Mouse (Mus musculus) CD4-positive, CD25-positive, alpha-beta regulatory T cell, adult 2 months (primary cell): Measurements from ENCODE around the gene Btg1.

ENCODE experiments used
- DNase-seq: peaks from one replicate; pipeline ENCODE4 v3.0.0-alpha.2; 2012; ENCODE audit warnings: low read depth, low spot score

Btg1 gene

GRCm38 (mm10) chr10:96609356-96610345, 7.2 kb upstream of the Btg1 start:
- peak; percentile 65 for DNase-seq

GRCm38 (mm10) chr10:96616001-96616708, 651 bp upstream of the Btg1 start:
- DNase-seq, result no peak

GRCm38 (mm10) chr10:96617221-96617950, 580 bp downstream of the Btg1 start:
- peak; percentile 85 for DNase-seq

DNA sequence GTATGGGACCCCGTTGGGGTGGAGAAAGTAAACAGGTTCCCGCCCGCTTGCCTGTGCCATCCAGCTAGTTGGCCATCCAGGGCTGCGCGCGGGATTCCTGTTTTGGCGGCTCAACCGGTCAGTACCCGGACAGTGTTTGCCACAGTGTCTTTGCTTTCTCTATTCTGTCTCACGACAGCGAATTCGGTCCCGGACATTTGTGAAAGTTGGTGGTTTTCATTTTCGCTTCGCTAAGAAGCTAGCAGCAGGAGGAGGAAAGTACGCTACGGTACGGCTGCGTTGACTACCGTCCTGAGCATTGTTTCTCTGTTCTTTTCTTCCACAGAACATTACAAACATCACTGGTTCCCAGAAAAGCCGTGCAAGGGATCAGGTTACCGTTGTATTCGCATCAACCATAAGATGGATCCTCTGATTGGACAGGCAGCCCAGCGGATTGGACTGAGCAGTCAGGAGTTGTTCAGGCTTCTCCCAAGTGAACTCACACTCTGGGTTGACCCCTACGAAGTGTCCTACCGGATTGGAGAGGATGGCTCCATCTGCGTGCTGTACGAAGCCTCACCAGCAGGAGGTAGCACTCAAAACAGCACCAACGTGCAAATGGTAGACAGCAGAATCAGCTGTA, 1.3 kb downstream of the Btg1 start:
- DNase-seq, result peak; percentile 83

GRCm38 (mm10) chr10:96619951-96620889, 3.4 kb downstream of the Btg1 start:
- peak; percentile 68 for DNase-seq

DNA sequence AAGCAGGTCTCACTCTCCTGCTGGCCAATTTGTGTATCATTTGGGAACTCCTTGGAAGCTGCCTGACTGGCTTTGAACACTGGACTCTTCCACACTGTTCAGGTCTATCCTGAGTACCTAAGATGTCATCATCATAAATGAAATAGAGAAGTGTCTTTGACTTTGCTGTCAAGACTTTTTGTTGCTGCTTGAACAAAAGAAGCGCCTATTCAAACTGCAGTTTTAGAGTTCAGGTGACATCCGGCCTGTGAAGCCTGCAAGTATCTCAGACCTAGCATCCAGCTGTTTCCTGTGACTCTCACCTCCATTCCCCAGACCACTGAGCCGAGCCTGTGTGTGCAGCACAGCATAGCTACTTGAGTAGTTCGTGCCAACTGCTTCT, 4.1 kb downstream of the Btg1 start:
- DNase-seq, result peak; percentile 86

DNA sequence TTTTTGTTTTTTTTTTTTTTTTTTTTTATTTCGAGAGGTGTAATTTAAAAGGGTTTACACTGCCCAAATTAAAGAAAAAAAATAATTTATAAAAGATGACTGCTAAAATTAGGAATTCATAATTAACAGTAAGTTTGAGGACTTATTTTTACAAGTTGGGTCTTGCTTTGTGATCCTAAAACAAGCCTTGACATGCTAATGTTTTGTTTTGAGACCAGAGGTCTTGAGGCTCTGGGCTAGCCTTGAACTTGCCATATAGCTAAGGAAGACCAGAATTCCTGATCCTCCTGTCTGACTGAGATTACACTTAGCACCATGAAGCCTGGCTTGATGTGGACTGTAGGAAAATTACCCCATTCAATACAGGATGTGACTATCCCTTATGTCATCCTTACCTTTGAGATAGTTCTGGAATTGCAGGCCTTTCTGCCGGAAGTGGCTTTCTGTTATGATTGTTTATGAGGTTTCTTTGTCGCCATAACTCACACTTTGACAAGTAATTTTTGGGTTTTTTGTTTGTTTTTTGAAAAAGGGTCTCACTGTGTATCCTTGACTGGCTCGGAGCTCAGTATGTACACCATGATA, 4.6 kb downstream of the Btg1 start:
- peak; percentile 72 for DNase-seq

DNA sequence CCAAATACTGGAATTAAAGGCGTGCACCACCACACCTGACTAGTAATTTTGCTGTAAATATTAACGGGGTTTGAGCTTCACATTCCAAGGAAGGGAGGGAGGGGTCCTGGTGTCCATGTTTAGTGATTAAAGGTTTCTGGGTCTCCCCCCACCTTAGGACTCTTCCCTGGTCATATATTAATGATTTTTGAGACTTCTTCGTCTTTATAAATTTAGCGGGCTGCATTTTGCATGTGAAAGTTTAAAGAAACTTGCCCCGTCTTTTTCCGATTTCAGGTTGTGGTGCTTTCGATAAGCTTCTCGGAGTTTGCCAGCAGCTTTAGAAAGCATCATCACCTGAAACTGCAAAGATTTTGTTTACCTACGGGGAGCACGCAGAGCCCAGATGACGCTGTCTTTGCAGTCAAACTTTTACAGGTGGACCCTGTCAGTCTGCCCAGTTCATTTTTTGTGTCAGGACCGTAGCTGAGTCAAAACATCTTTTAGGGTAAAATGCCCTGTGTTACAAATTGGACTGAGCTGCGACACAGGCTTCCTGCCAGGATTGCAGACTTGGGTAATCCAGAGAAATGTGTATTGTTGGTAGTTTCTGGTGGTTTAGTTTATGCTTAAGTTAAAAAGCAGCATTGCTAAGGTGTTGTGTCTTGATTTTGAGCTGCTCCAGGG, 5.3 kb downstream of the Btg1 start:
- peak; percentile 70 for DNase-seq

DNA sequence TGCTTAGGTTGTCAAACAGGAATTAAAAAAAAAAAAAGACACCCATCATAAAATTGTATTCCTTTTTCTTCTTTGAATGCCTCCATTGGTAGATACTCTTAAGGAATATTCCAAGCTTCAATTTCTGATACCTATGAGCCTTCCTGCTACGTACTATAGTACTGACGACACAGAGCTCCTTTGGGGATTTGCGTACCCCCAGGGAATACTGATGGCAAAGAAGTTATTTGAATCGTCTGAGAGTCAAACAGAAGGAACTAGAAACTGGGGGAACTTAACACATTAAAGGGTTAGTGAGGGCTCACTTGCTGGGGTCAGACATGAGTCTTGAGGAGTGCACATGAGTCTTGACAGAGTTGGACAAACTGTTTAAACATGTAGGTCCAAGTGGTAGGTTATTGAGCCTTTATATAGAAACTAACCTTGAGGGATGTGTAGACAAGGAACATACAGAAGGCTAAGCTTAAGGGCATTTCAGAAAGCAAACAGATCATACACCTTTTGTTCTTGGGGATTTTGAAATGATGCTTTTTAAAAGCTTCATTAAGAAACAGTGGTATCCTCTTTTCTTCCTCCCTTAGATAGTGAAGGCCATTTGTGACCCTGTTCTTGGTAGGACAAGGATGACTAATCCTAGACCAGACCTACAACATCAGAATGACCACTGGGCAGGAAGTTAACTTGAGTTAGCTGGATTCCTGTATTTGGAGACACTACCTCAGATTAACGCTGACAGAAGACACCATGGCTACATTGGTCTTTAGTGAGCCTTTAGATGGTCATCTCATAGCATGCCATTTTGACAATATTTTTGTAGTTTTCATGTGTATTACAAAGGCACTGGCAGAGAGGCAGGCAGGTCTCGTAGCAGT, 6.2 kb downstream of the Btg1 start:
- DNase-seq, result peak; percentile 55

- peak; percentile 53 for DNase-seq
Measured at GRCm38 (mm10) chr10:96623633-96624195, 6.9 kb downstream of the Btg1 start.

DNA sequence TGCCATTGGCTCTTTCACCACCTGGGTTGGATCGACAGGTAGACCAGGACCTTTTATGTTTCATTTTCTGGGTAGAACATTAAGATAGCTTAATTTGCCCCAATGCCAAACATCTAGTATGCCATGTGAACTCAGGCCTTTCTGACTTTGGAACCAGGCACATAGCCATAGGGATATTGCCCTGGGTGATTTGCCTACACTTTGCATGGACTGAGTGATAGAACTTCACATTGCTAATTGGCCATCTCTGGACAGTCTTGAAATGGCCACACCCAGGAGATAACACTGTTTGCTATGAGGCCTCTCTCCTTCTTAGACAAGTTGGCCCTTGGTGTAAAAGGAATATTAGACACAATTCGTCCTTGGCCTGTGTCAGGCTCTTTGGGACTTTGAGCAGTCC, 7.6 kb downstream of the Btg1 start:
- DNase-seq, result no peak

GRCm38 (mm10) chr10:96625061-96625460, 8.3 kb downstream of the Btg1 start:
- DNase-seq, result no peak

DNA sequence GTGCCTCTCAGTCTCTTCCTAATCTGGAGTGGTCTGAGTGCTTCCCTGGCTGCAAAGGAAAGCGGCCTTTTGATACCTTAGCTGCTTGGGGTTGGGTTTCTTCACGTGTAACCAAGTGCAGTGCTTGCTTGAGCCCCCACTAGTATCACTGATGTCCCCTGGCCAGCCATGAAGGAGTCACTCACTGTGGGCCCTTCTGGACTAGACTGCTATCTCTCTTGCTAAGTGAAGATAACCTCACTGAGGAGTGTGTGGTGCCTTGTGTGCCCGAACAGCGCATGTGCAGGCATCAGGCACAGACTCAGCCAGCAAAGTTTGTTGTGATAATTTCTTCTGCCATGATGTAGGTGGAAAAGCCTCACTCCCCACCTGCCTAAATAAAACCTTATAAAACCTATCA, 8.9 kb downstream of the Btg1 start:
- peak; percentile 73 for DNase-seq

- no peak for DNase-seq
Measured at GRCm38 (mm10) chr10:96626120-96626750, 9.4 kb downstream of the Btg1 start.

GRCm38 (mm10) chr10:96627332-96627731, 10.5 kb downstream of the Btg1 start:
- no peak for DNase-seq

DNA sequence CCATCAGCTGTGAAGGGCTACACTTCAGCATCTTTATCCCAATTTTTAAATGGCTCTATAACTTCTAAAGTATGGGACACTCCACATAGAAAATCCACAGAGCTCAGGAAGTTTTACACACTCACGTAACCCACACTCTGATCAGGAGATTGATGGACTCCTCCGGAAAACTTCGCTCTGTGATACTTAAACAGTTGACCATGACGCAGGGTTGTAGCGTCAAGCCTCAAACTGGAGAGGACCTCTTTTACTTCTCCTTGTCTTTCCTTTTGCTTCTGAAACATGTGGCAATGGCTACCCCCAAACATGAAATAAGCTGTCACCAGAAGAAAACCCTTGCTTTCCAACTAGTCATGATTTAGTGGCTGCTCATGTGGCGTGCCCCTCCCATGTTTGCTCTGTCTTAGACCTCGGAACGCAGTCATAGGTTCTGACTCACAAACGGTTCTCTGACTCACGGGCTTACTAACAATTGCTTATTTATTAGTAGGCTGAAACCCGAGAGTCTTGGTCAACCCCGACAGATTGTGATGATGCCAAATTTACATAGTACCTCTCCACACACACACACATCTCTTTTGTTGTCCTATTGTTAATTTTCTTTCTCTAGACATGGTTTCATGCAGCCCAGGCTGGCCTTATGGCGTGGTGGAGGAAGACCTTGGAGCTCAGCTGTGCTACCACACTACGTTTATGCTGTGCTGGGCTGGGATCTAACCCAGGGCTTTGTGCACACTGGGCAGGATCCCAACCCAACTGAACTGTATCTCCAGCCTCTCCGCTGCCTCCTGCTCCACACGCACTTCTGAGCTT, 11.5 kb downstream of the Btg1 start:
- peak; percentile 65 for DNase-seq

DNA sequence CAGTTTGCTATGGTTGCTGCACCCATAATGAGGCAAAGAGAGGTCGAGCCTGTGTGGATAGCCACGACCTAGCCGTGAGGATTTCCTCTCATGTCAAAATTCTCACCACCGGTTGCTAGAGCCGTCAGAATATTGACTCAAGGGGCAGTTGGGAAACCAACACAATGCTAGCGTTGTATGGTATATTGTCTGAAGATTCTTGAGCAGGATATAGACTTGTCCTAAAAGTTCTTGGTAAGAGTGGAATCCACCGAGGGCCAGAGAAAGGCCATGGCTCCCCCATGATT, 12.1 kb downstream of the Btg1 start:
- no peak for DNase-seq
